Mouse (Mus musculus) gastrocnemius, adult 8-10 months (tissue): ENCODE data around the gene Tmem8b. TPM values are rescaled to one million over a fixed set of nuclear protein-coding genes. Genes with fewer than 3 reads are reported as not detected.

Experiments used
- DNase-seq, 2 experiments: peaks; one replicate each; pipeline ENCODE4 v3.0.0; 2022; ENCODE audit warnings: low spot score in 2 of 2
- total RNA-seq, 4 experiments: library from RNA; stranded (reverse); gene quantifications; 2 replicates each; pipeline ENCODE4 v1.2.4; 2022

Gene Tmem8b
- total RNA-seq, result 10 to 100 TPM in 2 of 4 experiments, 1 to 10 TPM in 2; 9.5 to 14.4 (median 10.4) TPM

DNA sequence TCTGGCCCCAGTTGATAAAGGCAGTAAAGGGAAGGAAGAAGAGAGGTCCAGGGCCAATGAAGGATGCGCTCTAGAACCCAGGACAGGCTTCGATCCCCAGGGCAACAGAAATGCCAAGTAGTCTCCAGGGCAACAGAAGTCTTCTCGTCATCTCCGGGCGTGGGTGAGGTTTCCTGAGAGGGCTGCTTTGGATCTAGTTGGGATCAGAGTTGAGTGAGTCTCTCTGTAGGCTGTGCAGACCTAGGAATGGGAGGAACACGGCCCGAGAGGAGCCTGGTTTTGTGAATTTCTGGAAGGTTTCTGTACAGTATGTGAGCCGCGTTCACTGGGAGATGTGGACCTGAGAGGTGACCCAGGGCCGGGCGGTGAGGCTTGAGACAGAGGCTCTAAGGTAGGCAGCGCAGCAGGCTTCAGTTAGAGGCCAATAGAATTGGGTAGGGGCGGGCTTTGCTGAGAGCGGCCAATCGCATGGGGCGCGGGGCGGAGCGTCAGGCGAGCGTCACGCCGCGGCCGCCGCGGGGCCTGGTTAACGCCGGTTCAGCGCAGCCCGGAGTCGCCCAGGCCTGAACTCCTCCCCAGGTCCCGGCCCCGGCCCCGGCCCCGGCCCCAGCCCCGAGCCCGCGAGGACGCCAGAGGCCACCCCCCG is at the start of gene Tmem8b, which contains the start of gene Fam221b:
Tmem8b (plus strand) TSS at position 190 of the 646 bp plus-strand sequence.
Fam221b (minus strand) TSS at position 364 of the 646 bp plus-strand sequence.
- DNase-seq, result peak; percentile 75 to 78

DNA sequence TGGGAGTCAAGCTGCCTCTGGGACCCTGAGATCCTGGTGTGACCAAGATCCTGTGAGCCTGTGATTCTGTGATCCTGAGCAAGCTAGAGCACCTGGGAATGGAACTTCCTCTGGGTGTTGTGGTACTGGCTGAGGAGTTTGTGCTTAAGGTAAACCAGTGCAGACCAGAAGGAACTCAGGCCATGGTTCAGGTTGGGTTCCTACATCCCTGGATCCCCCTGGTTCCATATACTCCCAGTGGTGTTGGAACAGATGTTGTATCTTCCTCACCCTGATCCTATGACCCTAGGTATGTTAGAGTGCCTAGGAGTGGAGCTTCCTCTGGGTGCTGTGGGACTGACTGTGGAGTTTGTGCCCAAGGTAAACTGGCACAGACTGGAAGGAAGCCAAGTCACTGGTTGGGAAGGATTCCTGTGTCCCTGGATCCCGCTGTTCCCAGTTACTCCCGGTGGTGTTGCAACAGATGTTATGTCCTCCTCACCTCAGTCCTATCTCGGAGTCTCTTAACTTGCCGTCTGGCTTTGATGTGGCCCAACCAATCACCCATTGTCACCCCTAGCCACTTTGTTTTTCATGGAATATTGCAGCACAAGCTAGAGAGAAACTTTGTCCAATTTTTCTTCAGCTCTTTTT is 48.5 kb upstream of the Tmem8b start:
- DNase-seq, result no peak

DNA sequence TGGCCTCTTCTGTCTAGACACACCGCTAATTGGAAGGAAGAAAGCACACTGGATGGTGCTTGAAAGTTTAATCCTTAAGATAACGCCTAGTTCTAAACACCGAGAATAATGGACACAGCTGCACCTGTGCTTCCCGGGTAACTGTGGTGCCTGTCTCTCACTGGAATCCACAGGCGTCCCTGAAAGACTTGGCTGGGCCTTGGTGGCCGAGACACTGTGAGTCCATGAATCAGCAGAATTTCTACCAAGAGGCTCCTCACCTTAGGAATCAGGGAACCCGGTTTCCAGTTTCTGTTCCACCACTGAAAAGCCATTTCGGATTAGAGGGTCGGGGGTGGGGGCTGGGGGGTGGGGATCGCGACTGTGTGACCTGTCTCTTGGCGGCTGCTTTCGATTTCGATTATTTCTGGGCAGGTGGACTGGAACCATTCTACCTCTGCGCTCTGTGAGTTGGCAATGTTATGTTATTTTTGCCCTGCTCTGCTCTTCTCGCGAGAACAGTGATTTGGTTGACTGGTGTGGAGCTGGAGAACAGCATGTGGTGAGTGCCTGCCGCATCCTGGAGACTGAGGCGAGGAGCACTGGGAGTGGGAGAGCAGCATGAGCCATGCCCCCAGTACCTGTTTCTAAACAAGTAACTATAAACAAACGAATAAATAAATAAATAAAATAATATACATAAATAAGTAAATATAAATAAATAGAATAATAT is 39.5 kb upstream of the Tmem8b start:
- no peak for DNase-seq

DNA sequence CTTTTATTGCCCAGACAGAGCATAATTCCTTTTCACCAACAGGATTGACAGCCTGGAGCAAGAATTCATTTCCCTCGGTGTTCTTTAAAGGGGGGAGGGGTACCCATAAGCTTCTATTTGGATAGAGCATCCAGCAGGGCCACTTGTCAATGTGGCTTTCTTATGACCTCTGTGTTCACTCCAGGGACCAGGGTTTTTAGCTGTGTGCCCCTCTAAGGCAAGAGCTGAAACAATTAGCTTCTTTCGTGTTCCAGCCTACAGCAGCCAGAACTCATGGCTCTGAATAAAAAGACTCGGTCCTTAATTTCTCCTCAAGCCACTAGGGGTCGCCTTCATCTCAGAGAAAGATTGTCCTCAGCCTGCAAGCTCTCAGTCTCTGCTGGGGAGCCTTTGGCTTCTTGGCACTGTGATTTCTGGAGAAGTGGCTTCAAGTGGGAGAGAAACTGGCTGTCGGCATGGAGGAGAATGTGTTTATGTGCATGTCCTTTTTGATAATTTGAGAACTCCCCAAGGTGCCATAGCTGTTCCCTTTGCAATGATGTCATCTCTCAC is 38.7 kb upstream of the Tmem8b start:
- DNase-seq, result peak; percentile 67 to 70

DNA sequence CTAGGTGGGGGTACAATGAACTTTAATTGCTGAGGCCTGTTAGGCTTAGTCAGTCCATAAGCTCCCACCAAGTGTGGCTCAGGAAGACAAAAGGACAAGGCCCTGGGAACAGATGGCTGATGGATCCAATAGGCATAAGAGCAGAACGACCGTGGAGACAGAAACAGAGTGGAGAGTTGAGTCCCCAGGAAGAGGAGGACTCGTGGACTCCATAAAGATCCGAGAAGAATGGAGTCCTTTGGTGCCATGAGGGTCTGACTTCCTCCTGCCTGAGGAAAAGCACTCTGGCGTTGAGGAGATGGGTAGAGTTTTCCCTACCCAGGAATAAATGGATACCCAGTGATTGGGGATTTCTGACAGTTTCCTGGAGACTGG is 38.1 kb upstream of the Tmem8b start:
- no peak for DNase-seq

DNA sequence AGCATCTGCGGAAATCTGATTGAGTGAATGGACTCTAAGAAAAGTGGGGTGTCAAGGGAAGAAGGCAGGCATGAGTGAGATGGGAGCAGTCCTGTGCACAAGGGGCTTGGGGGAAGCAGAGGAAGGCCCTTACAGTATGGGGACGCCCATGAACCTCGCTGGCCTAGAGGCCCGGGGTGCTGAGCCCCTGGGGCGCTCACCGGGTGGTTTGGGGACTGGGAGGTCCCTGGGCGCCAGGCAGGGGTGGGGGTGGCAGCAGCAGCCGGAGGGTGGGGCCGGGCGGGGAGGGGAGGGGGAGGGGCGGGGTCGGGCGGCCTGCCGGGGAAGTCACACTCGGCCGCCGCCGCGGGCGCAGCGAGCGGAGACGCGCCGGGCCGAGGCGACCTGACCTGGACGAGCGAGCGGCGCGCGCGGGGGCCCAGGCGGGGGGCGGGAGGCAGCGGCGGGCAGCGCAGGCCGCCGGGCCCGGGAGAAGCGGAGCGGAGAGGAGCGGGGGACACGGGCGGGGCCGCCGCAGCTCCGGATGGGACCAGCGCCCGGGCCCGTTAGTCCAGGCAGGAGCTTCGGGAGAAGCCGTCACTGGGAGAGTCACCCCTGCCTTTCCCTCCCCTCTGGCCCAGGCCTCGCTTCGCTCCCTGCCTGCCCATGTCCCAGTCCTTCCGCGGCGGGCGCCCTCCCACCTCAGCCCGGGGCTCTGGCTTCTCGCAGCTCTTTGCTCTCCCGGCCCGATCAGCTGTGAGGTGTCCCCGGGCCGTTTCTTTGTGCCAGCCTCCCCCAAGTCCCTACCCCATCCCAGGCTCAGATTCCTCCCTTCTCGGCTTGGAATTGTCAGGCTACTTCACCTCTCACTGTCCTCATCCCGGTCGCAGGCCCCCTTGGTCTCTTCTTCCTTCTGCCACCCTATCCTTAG is 37.5 kb upstream of the Tmem8b start, which contains the start of gene Npr2:
Npr2 (plus strand) TSS at position 890 of the 910 bp plus-strand sequence.
- peak in 1 of 2 experiments; percentile 45 for DNase-seq

DNA sequence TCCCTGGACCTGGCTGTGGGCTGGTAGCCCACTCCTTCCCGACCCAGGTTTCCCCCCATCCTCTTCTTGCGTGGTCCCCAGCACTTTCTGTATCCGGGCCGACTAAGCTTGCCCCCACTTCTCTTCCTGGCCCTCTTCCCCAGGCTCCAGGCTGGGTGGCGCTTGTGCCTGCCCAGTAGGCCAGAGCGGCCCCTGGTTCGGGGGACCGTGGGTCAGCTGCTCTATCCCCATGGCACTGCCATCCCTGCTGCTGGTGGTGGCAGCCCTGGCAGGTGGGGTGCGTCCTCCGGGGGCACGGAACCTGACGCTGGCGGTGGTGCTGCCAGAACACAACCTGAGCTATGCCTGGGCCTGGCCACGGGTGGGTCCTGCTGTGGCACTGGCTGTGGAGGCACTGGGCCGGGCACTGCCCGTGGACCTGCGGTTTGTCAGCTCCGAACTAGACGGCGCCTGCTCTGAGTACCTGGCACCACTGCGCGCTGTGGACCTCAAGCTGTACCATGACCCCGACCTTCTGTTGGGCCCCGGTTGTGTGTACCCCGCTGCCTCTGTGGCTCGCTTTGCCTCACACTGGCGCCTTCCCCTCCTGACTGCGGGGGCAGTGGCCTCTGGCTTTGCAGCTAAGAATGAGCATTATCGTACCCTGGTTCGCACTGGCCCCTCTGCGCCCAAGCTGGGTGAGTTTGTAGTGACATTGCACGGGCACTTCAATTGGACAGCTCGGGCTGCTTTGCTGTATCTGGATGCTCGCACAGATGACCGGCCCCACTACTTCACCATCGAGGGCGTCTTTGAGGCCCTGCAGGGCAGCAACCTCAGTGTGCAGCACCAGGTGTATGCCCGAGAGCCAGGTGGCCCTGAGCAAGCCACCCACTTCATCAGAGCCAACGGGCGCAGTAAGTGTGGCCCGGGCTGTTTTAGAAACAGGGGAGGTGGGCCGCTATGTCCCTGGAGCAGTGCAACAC is 36.5 kb upstream of the Tmem8b start:
- no peak for DNase-seq

DNA sequence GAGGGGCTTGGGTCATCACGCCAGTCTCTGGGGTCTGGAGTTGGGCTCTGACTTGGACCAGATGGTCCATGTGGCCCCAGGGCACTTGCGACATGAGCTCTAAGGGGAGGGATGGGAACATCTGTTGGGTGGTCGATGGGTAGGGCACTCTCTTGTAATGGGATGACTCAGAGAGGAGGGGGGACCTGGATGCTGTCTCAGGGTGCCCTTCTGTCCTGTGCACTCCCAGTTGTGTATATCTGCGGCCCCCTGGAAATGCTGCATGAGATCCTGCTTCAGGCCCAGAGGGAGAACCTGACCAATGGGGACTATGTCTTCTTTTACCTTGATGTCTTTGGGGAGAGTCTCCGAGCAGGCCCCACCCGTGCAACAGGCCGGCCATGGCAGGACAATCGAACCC is 35.5 kb upstream of the Tmem8b start:
- no peak for DNase-seq

DNA sequence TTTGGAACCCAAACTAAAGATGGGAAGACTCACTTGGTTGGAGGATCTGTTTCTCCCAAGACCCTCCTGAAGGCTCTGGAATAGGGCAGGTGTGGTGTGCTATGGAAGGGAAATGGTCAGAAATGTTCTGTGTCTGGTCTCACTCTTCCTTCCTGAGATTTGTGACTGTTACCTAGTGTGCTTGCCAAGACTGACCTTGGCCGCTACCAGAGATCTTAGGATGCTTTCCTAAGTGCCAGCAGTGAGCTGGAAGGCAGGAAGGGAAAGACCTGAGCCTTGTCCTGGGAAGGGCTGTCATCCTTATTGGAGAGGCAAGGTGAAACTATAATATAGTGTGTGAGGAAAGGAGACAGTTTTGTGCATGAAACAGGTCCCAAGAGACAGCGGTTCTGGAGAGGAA is 35.0 kb upstream of the Tmem8b start:
- no peak for DNase-seq

DNA sequence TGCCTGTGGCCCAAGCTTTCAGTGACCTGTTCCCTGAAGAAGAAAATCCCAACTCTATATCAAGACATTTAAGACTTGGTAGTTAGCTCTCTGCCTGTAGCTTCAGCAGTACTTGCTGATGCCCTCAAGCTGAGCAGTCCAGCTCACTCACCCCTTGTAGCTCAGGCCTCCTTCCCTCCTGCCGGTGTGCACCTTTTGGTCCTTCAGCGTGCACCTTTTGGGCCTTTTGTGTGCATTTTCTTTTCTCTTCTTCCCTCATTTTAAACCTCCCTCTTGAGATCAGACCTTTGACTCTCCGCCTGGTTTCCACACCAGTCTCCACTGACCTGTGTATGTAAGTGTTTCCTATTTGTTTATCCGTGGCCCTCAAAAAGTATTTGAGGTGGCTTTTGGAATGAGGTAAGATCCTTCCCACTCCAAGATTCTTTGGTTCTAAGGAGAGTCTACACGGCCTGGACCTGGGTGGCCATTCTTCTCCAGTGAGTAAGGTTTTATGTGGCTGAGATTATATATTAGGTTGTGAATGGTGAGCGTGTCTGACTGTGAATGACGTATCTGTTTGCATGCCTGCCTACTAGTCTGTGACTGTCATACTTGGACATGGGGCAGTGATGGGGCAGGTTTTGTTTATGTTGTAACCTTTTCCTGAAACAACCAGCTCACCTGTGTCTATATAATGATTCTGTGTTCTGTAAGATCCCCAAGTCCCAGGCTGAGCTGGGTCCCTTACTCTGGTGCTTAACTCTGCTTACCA is 34.0 kb upstream of the Tmem8b start:
- DNase-seq, result peak in 1 of 2 experiments; percentile 0

DNA sequence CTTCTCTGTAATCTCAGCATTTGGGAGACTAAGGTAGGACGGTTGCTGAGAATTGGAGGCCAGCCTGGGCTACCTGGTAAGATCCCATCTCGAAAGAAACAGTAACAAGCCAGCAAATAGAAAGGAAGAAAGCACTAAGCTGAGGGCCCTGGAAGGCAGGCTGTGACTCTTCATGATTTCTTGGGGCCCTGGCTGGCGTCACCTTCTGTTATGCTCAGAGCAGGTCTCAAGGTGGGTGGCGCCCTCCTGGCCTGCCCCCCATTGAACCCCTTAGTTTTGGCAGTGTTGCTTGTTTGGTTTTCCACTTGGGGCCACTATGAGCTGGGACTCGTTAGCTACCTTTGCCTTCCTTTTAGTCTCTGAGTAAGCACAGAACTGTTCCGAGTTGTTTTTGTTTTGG is 32.0 kb upstream of the Tmem8b start:
- DNase-seq, result peak in 1 of 2 experiments; percentile 1

DNA sequence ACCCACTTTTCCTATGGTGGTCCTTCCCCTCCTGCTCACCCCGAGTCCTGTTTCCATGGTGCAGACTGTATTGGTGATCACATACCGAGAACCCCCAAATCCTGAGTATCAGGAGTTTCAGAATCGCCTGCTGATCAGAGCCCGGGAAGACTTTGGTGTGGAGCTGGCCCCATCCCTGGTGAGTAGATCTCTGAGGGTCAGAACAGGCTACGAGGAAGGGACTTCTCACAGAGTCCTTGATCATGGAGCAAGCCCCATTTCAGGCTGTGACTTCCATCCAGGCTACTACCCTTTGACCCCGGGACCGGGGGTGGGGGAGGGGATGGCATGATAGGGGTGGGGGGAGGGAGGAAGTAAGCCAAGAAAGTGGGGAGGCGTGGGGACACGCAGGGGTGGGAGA is 28.7 kb upstream of the Tmem8b start:
- DNase-seq, result peak in 1 of 2 experiments; percentile 1

DNA sequence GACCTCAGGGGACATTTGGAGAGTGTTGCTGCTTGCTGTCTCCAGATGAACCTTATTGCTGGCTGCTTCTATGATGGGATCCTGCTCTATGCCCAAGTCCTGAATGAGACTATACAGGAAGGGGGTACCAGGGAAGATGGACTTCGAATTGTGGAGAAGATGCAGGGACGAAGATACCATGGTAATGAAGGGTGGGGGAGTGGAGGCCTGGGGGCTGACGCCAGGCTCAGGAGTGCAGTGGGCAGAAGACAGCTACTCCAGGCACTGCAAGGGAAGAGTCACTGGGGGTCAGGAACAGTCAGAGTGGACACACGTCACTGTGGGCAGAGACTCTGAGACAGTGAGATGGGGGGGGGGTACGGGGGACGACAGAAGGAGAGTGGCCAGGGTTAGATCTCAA is 28.3 kb upstream of the Tmem8b start:
- no peak for DNase-seq

DNA sequence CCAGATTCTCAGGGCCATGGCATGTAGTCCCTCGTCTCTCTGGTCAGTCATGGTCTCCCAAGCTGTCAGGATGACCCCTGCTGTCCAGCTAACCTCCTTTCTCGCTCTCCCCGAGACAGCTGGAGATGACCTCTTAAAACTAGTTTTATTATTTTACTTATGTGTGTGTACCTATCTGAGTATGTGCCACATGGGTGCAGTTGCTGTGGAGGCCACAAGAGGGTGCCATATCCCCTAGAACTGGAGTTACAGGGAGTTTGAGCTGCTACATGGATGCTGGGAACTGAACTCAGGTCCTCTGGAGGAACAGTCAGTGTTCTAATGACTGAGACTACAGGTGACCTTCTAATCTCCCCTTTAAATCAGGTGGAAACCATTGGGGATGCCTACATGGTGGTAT is 19.0 kb upstream of the Tmem8b start:
- DNase-seq, result no peak

DNA sequence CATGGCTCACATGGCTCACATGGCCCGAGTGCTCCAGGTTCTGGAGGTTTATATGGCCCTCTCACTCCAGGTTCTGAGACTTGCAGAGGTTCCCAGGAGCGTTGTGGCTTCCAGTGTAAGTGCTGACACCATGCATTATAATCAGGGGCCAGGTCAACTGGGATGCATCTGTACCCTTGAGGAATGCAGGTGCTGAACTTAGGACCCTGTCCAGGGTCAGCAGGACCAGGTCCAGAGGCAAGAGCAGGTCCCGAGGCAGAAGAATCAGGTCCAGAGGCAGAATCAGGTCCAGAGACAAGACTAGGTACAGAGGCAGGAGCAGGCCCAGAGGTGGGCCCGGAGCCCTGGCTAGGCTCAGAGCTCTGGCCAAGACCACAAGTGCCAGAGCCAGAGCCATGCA is 16.0 kb upstream of the Tmem8b start:
- no peak for DNase-seq

DNA sequence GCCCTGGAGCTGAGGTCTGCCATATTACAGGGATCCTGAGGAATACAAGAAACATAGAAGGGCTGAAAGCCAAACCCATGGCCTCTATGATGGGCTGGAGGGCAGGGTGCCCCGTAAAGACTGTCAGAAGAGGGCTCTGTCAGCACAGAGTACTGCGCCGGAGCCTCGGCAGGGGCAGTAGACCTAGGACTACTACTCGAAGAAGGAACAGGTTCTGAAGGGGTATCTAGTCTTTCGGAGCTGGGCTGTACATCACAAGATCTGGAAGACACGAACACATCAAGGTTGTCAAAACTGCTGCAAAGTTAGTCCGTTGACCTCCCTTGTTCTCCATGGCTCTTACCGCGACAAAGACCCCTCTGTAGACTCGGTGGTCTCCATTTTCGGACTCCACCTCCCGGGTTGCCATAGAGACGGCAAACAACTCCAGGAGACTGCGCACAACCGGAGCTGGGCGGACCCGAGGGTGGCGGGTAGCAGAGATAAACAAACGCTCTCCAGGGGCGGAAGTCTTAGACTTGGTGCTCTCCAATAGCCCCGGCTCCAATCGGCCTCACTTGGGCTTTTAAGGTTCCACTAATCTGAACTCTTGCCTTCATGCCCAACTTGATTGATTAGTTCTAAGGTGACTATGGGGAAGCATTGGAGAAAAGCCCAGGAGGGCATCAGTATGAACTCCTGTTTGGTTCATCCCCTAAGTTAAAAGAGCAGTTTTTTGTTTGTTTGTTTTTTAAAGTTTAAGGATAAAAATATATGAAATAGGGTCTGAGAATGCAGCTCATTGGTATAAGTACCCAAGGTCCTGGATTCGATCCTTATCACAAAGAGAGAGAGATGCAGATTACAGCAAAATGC is 15.4 kb upstream of the Tmem8b start, which contains the start of gene Spag8:
Spag8 (minus strand) TSS at position 434 of the 855 bp plus-strand sequence.
- no peak for DNase-seq

DNA sequence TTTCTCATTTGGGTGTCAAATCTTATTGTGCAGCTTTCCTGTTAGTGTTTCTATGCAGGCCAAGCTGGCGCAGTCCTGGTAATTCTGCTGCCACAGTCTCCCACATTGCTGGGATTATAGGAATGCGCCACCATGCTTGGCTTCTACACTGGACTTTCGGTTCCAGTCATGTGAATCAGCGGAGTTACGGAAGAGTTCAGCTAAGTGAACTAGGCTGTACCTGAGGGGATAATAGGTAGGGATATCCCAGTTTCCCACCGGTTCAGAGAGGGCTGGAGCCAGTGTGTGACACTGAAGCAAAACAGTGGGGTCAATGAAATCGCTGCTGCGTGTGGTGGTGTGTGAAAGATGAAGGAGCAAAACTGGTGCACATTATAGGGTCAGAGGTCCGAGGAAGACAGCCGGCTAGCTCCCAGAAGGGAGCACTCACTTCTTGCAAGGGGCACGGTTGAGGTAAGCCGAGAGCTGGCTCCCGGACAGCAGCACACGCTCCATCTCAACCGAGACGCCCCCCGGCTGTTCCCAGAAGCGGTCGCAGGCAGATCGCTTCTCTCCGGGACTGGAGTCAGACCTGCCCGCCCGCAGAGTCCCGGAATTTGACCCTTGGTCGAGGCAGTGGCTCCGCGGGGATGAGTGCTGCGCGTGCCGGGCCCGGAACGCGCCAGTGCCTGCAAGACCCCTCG is 13.0 kb upstream of the Tmem8b start:
- no peak for DNase-seq
